Mouse (Mus musculus): Measurements from ENCODE around the gene Idua.

- no peak for TF ChIP-seq CTCF (IDR thresholded peaks at IDR 0.05; ENCODE audit: borderline replicate concordance, control insufficient read depth, extremely low read depth, insufficient read depth, low read length, poor library complexity)
- TF ChIP-seq POLR2A (IDR thresholded peaks at IDR 0.05; ENCODE audit: control insufficient read depth, extremely low read depth, insufficient read depth, low read length, poor library complexity) = no peak
These were observed 14.5 kb downstream of the Idua start for GRCm38 (mm10) chr5:108674624-108675023.

Measured in thymus, adult 2 months (tissue).